Mouse (Mus musculus): Measurements from ENCODE around the gene Rsc1a1. TPM values are rescaled to one million over a fixed set of nuclear protein-coding genes. Genes with fewer than 3 reads are reported as not detected.

Gene Rsc1a1
- polyA plus RNA-seq, 1 experiment = 3.0 TPM

Other genes starting within 250 kb of the Rsc1a1 start
- gene Srarp, start 249.5 kb downstream of the Rsc1a1 start, polyA plus RNA-seq (2012; ENCODE audit: insufficient read depth, insufficient read length, missing spikeins) = not detected in 2 replicates
- 5.1 and 7.9 TPM in 2 replicates for gene Zbtb17, start 240.9 kb downstream of the Rsc1a1 start, polyA plus RNA-seq (2012; ENCODE audit: insufficient read depth, insufficient read length, missing spikeins)
- 9.5 and 15.2 TPM in 2 replicates for gene Spen, start 147.0 kb downstream of the Rsc1a1 start, polyA plus RNA-seq (2012; ENCODE audit: insufficient read depth, insufficient read length, missing spikeins)
- gene Fblim1, start 79.5 kb downstream of the Rsc1a1 start, polyA plus RNA-seq (2012; ENCODE audit: insufficient read depth, insufficient read length, missing spikeins) = 2.1 and 3.6 TPM in 2 replicates
- 1.1 TPM in 1 of 2 replicates, not detected in the other for gene Tmem82, start 67.0 kb downstream of the Rsc1a1 start, polyA plus RNA-seq (2012; ENCODE audit: insufficient read depth, insufficient read length, missing spikeins)
- 4.5 and 12.7 TPM in 2 replicates for gene Slc25a34, start 61.8 kb downstream of the Rsc1a1 start, polyA plus RNA-seq (2012; ENCODE audit: insufficient read depth, insufficient read length, missing spikeins)
- 8.8 and 12.9 TPM in 2 replicates for gene Plekhm2, start 20.7 kb downstream of the Rsc1a1 start, polyA plus RNA-seq (2012; ENCODE audit: insufficient read depth, insufficient read length, missing spikeins)
- gene Ddi2, start 37.8 kb upstream of the Rsc1a1 start, polyA plus RNA-seq (2012; ENCODE audit: insufficient read depth, insufficient read length, missing spikeins) = 9.4 and 12.3 TPM in 2 replicates
- gene Agmat, start 61.1 kb upstream of the Rsc1a1 start, polyA plus RNA-seq (2012; ENCODE audit: insufficient read depth, insufficient read length, missing spikeins) = not detected in 2 replicates
- gene Dnajc16, start 105.3 kb upstream of the Rsc1a1 start, polyA plus RNA-seq (2012; ENCODE audit: insufficient read depth, insufficient read length, missing spikeins) = 4.7 and 6.4 TPM in 2 replicates
- 6.1 and 7.7 TPM in 2 replicates for gene Casp9, start 108.0 kb upstream of the Rsc1a1 start, polyA plus RNA-seq (2012; ENCODE audit: insufficient read depth, insufficient read length, missing spikeins)
- not detected in 2 replicates for gene Cela2a, start 140.6 kb upstream of the Rsc1a1 start, polyA plus RNA-seq (2012; ENCODE audit: insufficient read depth, insufficient read length, missing spikeins)
- gene Ctrc, start 160.8 kb upstream of the Rsc1a1 start, polyA plus RNA-seq (2012; ENCODE audit: insufficient read depth, insufficient read length, missing spikeins) = not detected in 2 replicates
- gene Efhd2, start 189.3 kb upstream of the Rsc1a1 start, polyA plus RNA-seq (2012; ENCODE audit: insufficient read depth, insufficient read length, missing spikeins) = 11.7 and 12.9 TPM in 2 replicates

Measured in brown adipose tissue, adult 24 weeks (tissue).